Mouse (Mus musculus): ENCODE measurements at regions not wholly inside any gene's neighbourhood (a gene's known extent, or its start where the extent isn't known, plus 50 kb on each side); places are given as distances from the start of the nearest gene placed in this dataset.
A peak's percentile ranks its signal among the peaks of the same experiment; 100 is the strongest.

DNA sequence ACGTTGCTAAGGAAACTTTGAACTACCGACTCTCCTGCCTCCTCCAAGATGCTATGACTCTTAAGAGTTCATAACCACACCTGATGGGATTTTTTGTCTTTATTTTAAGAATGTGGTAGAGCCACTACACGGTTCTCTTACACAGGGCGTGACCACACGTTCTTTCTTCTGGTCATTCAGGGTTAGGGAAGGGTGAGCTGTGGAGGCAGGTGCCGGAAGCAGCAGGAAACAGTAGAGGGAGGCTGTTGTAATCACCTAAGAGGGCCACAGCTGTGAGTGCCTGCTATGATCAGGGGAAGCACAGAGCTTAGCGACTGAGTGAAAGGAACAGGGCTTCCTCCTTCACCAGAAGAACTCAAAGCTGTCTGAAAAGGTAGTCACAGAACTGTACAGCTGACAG is 50.6 kb upstream of the Larp1 start:
- DNase-seq: no peak

DNA sequence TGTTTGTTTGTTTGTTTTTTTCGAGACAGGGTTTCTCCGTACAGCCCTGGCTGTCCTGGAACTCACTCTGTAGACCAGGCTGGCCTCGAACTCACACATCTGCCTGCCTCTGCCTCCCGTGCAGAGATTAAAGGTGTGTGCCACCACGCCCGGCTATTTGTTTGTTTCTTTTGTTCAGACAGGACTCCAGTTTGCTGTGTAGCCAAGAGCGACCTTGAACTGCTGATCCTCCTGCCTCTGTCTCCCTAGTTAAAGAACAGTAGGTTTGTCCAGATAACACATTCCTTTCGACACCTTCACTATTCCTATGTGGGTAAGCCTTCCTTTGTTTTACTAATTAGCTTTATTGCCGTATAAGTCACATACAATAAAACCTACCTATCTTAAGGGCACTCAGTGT is 52.0 kb upstream of the Larp1 start:
- DNase-seq: no peak

DNA sequence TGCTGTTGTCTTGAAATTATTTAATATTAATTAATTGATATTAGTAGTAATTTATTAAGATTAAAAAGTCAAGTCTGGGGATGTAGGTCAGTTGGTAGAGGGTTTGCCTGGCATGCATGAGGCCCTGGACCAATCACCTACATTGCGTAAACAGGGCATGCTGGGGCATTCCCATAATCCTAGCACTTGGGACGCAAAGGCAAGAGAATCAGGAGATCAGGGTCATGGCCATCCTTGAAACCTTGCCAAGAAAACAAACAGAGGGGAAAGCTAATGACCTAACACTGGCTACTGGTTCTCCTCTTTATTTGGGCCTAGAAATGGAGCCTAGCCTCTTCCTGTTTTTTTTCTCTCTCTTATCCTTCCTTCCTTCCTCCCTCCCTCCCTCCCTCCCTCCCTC is 52.8 kb upstream of the Larp1 start:
- no peak for DNase-seq

DNA sequence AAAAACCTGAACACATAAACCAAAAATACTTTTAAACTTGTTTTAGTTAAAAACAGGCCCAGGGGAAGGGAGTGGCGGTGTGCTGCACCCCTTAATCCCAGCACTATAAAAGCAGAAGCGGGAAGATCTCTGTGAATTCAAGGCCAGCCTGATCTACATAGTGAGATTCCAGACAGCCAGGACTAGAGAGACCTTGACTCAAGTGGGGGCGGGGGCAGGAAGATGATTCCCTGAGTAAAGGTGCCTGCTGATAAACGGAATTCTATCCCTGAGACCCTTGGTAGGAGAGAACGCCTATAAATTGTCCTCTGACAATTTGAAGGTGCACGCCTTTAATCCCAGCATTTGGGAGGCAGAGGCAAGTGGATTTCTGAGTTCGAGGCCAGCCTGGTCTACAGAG is 53.4 kb upstream of the Larp1 start:
- no peak for DNase-seq

DNA sequence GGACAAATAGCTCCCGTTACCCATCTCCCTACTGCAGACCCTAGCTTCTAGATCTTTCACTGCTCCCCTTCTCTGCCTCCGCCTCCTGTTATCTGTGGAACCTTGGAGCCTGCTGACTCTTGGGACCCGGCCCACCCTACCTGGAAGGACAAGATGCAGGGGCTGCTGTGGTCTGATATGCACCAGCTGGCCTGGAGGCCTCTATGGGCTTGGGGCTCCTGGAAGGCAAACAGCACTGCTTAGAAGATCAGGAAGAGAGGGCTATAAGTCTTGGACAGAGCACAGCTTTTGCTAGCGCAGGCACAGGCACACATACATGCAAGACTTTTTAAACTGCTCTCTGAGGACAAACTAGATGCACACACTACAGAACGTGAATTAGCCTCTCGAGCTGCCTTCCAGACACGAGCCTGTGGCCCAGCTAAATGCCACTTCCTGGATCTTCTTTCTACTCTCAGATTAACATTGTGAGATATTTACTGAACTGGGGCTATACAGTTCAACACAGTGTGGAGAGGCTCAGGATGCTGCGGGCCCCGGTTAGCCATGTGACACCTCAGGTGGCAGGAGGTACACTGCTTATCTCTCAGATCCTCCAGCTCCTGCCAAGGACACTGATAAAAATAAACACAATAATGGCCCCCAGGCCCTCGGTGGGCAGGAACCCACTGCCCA is 54.2 kb upstream of the Larp1 start:
- DNase-seq: no peak

DNA sequence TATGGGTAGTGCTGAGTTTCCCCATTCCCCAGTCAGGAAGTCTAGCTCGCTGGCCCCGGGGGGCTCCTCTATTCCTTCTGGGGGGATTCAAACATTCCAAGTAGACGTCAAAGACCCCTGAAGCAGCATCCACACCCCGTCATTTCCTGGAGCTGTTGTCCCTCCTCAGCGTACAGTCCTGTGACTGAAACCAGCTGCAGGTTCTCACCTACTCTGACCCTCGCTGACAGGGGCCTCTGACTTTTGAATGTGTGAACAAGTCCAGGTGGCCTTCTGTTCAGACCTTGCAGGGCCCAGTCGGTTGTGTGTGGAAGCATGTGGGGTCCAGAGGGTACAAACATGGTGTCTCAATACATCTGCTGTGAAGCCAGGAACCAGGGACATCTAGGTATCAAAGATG is 55.2 kb upstream of the Larp1 start:
- no peak for DNase-seq

DNA sequence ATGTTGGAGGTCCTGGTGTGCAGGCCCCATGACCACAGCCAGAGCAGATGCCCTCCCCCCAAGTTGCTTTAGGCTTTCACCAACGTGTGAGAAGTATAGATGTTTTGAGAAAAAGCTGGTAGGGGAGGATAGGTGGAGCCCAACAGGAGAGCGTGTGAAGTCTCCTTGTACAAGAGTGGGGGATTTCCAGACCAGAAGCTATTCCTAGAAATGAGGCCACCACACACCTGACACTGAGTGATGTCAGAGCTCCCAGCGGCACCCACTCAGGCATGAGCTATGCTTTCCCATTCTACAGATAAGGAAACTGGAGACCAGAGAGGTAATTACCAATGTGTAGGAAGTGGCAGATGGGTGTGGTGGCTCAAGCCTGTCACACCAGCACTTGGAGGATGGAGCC is 56.2 kb upstream of the Larp1 start:
- DNase-seq: no peak

DNA sequence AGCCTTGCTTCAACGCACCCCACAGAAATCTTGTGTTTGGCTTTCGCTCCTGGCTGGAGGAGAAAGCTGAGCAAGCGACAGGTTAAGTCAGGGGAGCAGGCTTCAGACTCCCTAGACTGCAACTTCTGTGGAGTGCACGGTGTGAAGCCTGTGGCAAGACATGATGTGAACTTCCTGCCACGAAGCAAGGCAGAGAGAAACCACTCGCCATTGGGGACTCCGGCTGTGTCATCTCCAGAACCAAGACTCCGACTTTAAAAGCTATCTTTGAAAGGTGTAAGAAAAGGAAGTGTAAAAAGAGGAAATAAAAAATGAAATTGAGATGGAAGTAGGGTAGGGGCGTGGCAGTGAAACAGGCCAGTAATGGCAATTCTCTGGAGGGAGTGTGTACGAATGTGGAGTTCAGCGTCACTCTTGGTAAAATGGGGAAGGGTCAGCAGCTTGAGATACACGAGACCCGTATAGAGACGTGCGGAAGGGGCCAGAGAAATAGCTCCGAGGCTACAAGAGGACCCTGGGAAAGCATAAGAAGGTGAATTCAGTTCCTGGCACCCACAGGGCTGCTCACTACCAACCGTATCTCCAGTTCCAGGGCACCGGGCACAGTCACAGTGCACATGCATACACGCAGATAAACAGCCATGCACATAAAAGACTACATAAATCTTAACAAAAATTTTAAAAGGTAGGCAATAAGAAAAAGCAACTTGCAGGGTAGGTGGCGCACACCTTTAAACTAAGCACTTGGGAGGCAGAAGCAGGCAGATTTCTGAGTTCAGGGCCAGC is 57.1 kb upstream of the Larp1 start:
- no peak for DNase-seq

DNA sequence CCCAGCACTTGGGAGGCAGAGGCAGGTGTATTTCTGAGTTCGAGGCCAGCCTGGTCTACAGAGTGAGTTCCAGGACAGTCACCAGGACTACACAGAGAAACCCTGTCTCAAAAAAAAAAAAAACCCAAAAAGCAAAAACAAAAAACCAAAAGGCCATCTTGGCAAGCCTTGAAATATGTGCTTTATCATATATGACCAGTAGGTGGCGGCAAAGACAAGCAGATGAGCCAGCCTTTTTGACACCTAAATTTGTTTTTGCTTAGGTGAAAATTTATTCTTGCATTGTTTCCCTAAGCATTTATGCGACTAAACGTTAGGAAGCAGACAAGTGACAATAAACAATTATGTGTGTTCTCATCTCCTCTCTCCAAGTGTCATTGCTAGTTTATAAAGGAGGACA is 57.9 kb upstream of the Larp1 start:
- no peak for DNase-seq

DNA sequence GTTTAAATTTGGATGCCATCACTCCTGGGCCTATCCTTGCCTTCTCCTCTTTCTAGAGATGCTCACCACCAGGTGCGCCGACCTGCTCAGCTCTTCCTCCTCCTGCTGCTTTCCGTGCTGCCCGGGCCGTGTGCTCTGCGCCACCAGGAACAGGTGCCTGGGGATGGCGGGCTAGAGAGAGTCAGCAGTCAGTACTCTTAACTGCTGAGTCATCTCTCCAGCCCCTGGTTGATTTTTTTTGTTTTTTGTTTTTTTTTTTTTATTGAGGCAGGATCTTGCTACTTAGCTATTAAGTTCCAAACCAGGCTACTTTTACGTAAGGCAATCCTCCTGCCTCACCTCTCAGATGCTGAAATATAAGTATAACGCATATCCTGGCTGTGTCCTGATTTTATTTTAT is 59.8 kb upstream of the Larp1 start:
- no peak for DNase-seq

DNA sequence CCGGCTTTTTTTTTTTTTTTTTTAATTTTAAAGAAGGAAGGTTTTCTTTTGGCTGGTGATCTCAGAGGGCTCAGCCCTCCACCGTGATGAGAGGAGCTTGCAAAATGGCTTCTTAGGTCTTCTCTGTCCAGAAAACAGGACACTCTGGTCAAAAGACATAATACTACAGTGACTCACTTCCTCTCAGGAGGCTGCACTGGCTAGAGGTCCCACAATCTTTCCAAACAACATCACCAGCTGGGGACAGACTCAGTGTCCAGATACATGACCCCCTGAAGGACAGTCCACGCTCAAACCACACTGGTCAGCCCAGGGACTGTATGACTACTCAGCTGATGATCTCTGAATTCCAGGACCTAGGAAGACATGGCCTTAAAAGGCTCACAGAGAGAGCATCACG is 61.5 kb upstream of the Larp1 start:
- DNase-seq: no peak

DNA sequence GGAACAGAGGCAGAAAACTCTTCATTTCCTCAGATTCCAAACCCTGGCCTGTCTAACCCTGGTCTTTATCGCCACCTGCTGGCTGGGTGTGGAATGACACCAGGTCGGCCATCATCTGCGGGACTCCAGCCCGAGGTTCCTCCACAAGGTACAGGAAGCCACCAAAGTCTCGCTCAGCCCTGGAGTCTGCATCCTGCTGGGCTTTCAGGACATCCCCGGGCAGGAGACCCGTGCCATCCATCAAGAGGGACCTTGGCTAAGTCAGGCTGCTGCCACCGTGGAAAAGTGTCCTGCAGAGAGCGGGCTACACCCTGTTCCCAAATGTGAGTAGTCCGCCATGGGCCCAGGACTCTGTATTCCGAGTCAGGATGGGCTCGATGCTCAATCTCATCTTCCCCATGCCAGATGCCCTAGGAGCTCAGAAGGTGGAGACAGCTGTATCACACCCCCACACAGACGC is 74.4 kb upstream of the Larp1 start:
- DNase-seq: peak; percentile 61

DNA sequence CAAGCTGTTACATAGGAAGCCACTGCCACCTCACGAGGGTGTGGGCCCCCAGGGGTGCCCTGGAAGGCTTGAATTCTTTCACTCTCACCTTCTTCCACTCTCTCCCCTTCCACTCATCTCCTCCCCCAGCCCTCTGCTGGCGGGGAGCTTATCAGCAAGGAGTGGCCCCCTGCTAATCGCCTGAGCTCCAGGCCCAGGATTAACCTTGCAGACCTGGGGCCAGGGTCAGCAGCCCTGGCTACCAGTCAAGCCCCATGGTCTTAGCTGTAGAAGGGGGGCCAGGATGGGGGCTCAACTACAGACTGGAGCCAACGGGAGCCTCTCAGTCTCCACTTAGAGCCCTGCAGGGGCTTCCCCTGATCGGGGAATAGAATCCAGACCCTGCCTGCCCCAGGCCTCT is 75.8 kb upstream of the Larp1 start:
- no peak for DNase-seq

DNA sequence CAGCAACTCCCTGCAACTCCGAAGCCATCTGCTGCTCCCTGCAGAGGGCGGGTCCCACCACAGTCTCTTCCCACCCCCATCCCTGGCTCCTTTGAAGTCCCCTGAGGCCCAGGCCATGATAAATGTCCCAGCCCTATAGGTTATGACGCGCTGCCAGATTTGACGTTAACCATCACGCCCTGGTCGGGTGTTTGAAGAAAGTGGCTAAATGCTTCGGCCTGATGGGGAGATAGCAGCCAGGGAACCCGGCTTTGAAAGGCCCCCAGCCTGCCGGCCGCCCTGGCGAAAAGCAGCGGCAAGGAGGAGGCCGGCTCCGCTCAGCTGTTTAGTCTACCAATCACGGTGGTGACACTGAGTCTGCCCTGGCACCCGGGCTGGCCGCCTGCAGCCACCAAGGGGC is 79.4 kb upstream of the Larp1 start:
- DNase-seq: no peak

DNA sequence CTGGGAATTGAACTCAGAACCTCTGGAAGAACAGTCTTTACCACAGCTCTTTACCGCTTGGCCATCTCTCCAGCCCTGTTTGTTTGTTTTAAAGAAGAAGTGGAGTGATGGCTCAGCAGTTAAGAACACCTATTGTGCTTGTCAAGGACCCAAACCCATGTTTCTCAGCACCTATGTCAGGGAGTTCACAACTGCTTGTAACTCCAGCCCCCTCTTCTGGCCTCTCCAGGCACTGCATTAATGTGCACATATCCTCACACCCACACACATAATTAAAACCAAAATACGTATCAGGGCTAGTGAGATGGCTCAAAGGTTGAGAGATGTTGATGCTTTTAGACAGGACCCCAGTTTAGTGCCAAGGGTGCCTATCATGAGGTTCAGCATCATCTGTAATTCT is 87.6 kb upstream of the Hand1 start:
- no peak for DNase-seq

DNA sequence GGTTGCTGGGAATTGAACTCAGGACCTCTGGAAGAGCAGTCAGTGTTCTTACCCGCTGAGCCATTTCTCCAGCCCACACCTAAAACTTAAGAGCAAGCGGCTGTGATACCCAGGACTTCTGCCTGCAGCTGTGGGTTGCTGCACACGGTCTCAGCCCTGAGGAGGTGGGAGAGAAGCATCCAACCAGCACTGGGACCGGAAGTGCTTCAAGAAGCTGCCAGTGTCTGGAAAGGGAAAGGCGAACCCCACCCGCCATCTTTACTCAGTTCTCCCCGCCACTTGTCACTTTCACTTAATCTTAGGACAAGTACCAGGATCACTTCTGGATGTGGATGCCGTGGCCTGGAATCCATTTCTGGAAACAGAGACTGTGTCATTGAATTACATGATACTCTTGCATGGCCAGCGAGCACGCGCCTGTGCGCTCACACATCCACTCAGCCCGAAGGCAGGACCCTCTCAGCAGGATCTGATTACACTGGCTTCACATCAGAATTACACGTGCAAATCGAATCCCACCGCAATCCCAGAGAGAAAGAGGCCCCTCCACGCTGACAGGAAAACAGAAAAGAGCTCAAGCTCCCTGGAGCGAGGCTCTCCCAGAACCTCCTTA is 85.9 kb upstream of the Hand1 start:
- no peak for DNase-seq

DNA sequence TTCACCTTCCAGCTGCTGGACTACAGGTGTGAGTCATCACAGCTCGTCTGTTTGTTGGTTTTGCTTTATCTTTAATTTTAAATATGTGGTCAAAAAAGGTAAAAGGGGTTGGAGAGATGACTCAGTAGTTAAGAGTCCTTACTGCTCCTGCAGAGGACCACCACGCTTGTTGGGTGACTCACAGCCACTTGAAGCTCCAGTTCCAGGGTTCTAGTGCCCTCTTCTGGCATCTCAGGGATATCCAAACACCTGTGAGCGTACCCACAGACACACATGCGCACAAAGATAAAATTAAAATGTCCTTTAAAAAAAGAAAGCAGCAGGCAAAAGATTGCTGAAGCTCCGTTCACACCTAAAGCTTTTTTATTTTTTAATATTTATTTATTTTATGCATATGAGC is 85.4 kb upstream of the Hand1 start:
- DNase-seq: no peak

DNA sequence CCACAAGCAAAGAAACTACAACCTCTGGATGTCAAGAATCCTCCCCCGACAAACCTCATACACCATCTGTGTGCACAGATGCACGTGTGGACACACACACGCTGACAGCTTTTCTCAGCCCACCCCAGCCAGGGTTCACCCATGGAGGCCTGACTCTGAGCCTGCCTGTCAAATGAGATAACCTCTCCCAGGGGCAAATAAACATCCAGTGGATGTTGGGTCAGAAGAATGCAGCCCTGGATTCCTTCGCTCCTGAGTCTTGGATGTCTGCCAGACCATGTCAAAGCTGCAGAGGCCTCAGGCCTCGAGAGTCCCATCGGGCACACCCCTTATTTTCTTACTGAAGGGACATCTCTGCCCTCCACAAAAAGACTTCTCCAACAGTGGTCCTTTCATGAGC is 83.4 kb upstream of the Hand1 start:
- DNase-seq: no peak

DNA sequence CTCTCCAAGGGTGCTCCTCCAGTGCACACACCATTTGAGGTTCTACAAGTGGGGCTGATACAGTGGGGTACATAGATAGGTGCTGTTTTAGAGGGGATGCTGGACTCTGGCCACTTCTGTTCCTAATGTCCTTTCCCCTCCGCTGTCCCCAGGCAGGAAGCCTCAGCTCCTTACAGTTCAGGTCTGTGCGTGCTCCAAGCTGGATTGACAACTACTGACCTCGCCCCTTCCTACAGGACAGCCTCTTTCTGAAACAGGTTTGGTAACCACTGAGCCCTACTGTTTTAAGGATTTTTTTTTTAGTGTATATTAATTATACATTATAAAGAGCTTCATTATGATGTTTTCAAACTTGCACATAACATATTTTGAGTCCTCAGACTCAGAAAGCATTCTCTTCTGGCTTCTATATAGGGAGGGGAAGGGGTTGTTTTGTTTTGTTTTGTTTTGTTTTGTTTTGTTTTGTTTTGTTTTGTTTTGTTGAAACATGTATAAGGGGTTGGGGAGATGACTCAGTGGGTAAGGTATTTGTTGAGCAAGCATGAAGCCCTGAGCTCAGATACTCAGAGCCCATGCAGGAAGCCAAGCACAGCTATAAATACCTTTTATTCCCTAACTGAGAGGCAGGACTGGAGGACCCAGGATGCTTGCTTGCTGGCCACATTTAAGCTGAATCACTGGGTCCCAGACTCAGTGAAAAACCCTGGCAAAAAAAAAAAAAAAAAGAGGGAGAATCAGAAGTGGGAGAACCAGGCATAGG is 81.4 kb upstream of the Hand1 start:
- no peak for DNase-seq

DNA sequence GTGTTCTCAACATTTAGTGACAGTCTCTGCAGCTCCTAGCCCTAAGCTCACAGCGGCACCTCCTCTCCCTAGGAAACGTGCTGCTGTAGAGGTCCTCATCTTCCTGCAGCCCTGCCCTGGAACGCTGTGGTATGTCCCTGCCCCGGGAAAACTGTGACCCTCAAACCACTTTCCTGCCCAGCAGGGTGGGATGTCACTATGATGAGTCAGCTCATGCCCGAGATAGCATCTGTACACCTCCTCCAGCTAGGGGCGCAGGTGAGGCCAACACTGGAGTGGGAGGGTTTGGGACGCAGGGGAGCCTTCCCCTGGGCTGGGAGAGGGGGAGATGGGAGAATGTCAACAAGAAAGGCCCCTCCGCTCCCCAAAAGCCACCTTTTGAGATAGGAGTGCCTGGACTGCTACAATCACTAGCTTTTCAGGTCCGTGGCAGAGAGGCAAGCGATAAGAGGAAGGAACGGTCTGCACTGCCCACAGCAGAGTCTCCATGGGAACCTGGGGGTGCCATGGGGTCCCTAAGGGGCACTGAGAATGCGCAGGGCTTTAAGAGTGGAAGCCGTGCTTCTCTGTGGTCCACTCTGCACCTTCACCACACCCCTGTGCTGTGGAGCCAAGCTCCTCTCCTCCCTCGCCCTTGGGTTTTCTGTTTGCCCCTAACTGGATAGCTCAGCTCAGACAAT is 80.5 kb upstream of the Hand1 start:
- DNase-seq: no peak

DNA sequence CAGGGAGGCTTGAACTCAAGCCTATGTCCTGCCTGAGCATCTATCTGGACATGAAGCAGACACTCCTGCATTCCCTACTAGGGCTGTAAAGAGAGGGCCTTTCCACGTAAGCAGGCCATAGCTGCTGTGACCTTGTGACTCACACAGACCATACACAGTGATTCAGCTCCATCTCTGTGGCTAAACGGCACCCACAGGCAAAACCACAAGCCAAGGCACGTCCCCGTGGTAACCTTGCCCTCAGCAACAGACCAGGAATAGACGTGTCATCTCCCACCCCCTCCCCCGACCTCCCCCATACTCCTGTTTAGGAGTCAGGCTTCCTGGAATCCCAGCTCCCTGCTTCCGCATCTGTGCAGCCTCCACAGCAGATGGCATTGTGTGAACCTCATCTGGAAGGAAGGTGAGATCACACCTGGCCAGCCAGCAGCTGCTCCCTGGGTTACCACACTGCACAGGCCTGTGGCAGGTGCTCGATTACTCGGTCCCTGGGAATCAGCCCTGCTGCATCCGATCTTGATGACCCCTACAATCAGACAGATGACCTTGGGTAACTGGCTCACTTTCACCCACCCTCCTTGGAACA is 79.2 kb upstream of the Hand1 start:
- no peak for DNase-seq

DNA sequence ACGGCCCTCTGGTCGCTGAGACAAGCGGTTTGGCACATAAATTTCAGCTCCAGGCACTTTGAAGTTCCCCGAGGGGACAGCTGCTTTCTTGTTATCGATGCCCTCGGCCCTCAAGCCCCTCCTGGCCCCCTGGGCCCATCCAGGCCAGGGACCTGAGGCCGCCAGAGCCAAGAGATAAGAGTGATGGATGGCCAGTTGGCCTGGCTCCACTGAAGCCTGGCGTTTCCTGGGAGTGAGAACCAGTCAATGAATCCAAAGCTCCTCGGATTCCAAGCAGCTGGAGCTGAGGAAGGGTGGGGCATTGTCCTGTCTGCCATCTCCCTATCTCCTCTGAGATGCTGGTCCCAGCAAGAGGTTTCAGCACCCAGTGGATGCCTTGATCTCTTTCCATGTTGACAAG is 71.6 kb upstream of the Hand1 start:
- DNase-seq: no peak
